Mouse (Mus musculus) frontal cortex, adult (tissue): ENCODE results near the gene Cass4.

ENCODE experiments used
- ATAC-seq: cut with Nextera tagmentation; 2 replicates; pipeline ENCODE4 v1.9.2; 2017; ENCODE audit warnings: mild to moderate bottlenecking, moderate library complexity, mixed read lengths; ENCODE audit not compliant: low TSS enrichment

Gene Cass4

GRCm38 (mm10) chr2:172390341-172390740, 3.3 kb upstream of the Cass4 start:
- ATAC-seq: no peak

DNA sequence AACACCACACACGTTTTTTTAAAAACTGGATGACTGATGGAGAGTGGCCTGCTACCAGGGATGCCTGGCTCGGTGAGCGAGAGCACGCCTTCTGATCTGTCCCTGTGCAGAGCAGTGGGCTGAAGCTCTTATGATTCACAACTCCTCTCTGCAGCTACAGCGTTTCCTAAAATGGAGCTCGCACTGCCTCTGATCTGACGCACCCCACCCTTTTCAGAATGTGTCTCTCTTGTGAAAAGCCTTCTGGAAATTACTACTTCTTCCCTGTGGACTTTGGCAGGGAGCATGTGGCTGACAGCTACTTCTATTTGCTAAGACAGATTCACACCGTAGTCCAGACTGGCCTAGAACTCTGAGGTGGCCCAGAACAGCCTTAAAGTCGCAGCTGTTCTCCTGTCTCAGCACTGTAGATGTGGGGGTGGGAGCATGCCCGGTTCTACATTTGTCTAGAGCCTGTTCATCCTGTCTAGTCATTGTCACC, 1.5 kb upstream of the Cass4 start:
- ATAC-seq: peak; percentile 98

DNA sequence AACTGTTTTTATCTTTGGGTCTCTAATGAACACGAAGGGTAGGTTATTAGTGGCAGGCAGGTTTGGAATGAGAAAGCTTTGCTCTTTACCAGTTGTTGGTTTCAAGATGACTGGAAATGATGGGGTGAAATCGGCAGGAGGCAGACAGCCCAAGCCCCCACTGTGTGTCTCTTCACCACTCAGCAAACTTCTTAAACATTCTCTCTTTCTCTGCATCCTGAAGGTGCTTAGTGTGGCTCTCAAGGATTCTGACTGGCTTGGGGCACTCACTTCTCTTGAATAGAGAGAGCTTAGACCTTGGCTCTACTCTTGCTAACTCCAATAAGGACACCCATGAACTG, 428 bp downstream of the Cass4 start:
- ATAC-seq: no peak

DNA sequence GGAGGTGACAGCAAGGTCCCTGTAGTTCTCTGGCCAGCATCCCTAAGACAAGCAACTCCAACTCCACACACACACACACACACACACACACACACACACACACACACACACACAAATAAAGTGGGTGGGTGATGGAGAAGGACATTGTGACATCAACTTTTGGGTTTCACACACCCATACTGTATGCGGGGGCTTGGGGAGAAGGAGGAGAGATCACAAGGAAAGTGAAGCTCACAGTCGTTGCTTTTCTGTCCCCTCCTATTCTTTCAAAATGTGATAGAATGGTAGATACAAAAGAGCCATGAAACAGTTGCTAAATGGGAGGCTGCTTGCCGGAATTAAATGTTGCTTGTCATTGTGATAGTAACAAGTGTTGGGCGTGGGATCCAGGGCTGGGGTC, 1.1 kb downstream of the Cass4 start:
- no peak for ATAC-seq

DNA sequence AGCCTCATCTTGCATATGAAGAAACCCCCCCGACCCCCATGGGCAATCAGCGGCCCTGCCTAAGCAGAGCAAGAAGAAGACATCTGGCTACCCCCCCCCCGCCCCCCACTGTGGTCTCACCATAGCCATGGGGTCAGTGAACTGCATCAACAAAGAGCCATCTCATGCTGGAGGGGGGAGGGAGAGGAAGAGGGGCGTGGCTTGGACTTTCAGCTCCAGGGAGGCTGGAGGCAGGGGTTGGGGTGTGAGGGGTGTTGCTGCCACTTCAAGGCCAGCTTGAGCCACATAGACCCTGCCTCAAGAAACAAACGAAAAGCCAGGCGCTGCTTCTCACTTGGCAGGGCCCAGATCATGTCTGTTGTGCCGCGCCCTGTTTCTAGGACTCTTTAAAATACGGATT, 2.4 kb downstream of the Cass4 start:
- ATAC-seq: no peak

GRCm38 (mm10) chr2:172399901-172400300, 6.3 kb downstream of the Cass4 start:
- ATAC-seq: no peak

DNA sequence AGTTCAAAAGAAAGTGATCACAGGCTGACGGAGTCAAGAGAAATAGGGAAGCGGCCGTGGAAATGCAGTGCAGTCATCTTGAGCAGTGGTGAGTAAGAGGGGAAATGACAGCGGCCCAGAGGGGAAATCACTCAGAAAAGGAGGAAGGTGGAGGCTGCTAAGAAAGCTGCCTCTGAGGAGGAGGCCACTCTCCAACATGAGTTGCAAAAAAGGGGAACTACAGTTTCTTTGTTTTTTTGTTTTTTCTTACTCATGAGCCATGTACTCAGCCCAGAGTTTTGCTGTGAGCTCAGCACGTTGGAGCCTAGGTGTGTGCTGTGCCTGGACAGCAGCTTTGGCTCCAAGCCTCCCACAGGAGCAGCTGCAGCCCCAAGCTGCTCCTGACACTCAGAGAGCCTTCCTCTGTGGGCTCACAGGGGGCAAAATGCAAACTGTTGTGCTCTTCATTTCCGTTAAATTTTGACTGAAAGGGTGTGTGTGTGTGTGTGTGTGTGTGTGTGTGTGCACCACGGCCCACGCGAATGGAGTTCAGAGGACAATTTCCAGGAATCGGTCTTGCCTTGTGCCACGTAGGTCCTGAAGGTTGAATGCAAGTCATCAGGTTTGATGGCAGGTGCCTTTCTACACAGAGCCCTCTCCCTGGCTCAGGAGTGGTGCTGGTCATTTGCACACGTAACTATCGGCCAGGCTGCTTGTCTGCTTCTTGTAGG, 7.7 kb downstream of the Cass4 start:
- no peak for ATAC-seq

- no peak for ATAC-seq
Measured at GRCm38 (mm10) chr2:172404239-172404638, 10.6 kb downstream of the Cass4 start.

DNA sequence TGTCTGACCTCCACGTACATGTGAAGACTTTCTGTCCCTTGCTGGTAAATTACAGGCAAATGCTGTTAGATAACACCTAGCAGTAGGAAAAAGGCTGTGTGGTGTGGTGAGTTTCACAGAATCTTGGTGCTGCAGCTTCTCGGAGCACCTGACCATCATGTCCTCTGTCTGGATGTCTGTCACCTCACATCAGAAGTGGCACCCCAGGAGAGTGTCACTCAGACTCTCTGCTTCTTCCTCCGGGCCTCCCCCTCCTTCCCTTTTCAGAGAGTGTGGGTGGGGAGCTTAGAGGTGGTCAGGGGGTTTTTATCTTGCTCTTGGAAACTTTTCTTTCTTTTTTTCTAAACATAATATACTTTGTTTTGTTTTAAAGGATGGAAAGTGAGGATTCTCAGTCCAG, 11.4 kb downstream of the Cass4 start:
- no peak for ATAC-seq

DNA sequence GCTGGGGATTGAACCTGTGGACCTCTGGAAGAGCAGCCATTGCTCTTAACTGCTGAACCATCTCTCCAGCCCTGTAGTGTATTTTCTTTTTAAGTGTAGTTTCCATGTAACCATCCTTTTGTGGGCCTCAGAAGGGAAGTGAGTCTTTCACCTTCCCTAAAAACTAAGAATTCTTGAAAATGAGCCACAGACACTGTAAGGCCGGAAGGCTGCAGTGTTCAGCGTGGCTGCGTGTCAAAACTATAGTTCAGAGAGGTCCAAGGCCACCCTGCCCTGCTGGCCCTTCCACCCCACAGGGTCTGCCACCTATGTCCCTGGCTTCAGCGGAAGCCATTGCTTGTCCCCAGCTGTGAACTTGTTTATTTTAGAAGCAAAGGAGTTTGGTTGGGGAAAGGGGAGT, 12.6 kb downstream of the Cass4 start:
- no peak for ATAC-seq

- no peak for ATAC-seq
Measured at GRCm38 (mm10) chr2:172407499-172407898, 13.9 kb downstream of the Cass4 start.

DNA sequence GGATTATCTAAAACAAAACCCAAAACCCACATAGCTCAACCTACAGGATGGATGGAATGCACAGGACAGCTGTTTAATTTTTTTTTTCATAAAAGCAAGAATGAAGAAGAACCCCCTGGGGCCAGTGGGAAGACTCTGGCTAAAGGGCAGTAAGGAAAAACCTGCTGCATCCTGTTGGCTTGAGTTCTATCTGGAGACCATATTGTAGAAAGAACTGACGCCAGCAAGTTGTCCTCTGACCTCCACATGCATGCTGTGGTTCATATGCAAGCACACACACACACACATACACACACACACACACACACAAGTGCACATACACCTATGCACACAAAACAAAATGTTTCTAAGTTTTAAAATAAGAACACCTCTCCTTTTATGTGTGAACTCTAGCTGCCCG, 17.1 kb downstream of the Cass4 start:
- ATAC-seq: no peak

- ATAC-seq: no peak; the same call in 1 of the 2 replicates
Measured at GRCm38 (mm10) chr2:172411091-172411490, 17.5 kb downstream of the Cass4 start.

DNA sequence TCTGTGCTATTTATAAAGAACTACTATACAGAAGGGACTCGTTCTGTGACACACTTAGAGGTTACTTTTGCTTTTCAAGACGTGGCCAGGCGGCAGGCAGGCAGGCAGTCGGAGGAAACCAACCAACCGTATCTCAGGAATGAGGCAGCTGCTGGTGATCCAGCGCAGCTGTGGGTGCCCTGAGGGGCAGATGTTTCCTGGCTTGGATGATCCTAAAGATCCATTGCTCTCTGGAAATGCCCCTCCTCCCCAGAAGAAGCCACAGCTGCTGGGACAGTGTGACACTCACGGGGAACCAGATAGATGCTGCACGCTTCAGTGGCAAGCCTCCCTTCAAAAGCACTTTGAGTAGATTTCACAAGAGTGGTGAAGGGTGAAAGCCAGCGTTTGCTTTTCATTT, 18.9 kb downstream of the Cass4 start:
- 0 out of 2 replicates have a peak, but pooled peaks have one; percentile 52 for ATAC-seq

- ATAC-seq: no peak
Measured at GRCm38 (mm10) chr2:172413273-172413672, 19.7 kb downstream of the Cass4 start.

- ATAC-seq: no peak
Measured at GRCm38 (mm10) chr2:172413894-172414293, 20.3 kb downstream of the Cass4 start.

DNA sequence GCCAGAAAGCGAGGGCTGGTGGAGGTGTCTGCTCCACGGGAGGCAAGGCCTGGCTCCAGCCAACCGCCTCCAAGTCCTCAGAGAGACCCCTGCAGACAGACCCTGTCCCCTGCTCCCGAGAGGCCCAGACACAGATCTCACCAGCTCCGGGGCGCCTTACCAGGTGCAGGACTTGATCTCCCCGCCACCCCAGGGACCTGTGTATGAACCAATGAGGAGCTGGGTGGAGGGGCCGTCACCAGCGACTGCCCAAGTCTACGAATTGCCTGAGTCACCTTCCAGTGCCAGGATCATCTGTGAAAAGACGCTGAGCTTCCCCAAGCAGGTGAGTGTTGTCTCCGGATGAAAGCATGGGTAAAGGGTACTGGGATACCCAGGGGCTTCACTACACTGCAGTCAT, 22.6 kb downstream of the Cass4 start:
- no peak for ATAC-seq

DNA sequence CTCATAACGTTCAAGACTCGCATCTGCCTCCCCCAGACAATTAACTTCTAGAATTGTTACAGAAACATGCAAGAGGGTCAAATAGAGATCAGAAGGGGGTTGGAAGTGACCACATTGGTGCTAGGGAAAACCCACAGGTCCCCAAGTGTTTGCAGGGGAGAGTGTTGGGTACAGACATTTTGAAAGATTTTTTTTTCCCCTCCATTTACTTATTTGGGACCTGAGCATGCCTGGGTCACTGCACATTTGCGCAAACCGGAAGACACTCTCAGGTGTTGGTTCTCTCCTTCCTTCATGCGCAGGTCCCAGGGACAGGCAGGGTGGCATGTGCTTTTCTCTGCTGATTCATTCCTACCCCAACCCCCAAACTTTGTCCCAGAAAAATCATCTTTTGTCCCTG, 23.3 kb downstream of the Cass4 start:
- no peak for ATAC-seq

- ATAC-seq: no peak
Measured at GRCm38 (mm10) chr2:172418208-172418607, 24.6 kb downstream of the Cass4 start.

- ATAC-seq: no peak
Measured at GRCm38 (mm10) chr2:172430609-172431008, 37.0 kb downstream of the Cass4 start.

- ATAC-seq: no peak
Measured at GRCm38 (mm10) chr2:172433746-172434145, 40.2 kb downstream of the Cass4 start.

GRCm38 (mm10) chr2:172437371-172437952, 43.9 kb downstream of the Cass4 start:
- ATAC-seq: no peak

DNA sequence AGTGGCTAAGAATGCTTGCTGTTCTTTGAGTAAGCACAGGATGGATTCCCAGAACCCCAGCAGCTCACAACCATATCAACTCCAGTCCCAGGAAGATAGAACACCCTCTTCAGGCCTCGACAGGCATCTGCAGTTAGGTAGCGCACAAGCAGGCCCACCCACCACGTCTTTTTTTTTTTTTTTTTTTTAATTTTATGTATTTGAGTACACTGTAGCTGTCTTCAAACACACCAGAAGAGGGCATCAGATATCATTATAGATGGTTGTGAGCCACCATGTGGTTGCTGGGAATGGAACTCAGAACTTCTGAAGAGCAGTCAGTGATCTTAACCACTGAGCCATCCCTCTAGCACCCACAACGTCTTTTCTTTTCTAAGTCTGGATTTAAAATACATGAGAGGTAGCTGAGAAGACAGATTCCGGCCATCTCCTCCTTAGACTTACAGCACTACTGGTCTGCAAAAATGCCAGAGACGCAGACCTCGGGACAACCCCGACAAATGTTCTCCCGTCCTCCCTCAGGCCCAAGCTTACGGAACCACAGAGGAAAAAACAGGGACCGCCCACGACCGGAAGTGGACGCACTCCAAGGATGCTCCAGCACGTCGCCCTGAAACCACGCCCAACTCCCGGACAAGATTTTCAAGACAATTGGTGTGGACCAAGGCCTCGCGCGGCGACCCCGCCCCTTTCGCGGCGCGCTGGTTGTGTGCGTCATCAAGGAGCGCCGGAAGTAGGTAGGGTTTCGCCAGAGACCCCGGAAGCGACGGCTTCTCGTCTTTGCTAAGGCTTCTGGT, 46.4 kb downstream of the Cass4 start, which contains the start of gene Rtf2:
Gene Rtf2, plus strand, starts transcription at position 714 of the 797 bp plus-strand sequence.
- peak; percentile 99 for ATAC-seq
